Mouse (Mus musculus) natural killer cell, adult 2 months (primary cell): ENCODE results near the gene Xirp1.

Source experiments
- DNase-seq, 2 experiments: peaks; one replicate each; pipeline ENCODE4 v3.0.0; 2022; ENCODE audit warnings: low spot score in 2 of 2

Gene Xirp1

GRCm38 (mm10) chr9:119970763-119971656 lies 52.4 kb downstream of the Xirp1 start:
- no peak for DNase-seq

DNA sequence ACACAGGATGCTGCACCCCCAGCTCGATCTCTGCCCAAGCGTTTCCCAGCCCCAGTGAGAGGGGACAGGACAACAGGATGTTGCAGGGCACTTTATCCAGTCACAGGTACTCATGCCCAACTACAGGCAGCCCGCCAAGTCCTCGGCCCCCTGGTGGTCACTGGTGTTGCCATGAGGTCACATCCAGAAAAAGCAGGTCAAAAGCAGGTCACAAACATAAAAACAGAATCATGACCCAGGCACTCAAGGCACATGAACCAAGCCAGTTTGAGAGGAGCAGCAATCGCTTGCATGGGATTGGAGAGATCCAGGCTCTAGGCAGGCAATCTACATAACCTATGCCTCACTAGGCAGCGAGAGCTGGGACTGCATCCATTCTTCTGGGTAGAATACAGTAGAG lies 53.2 kb downstream of the Xirp1 start:
- peak; percentile 60 to 71 for DNase-seq

GRCm38 (mm10) chr9:119969811-119970210 lies 53.6 kb downstream of the Xirp1 start:
- no peak for DNase-seq

DNA sequence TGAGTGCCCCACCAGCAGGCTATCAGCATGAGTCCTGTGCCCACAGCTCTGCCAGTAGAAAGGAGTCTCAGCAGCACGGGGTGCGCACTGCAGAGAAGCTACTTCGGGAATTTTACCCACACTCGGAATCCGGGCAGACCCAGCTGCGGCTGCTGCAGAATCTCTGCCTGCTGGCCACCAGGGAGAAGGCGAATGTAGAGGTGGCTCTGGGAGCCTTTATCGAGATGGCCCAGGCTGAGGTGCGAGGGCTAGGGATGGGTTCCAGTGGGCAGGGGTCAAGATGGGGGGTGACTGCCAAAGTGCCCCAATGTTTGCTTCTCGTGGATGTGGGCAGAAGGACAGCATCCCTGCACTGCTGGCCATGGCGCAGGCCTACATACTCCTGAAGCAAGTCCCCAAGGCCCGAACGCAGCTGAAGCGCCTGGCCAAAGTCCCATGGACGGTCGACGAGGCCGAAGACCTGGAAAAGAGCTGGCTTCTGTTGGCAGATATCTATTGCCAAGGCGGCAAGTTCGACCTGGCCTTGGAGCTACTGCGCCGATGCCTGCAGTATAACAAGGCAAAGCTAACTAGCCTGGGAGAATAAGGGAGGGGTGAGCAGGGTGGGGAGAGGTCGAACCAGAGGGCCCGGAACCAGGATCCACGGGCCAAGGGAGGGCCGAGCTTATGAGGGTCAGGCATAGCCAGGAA lies 57.0 kb downstream of the Xirp1 start:
- no peak for DNase-seq

DNA sequence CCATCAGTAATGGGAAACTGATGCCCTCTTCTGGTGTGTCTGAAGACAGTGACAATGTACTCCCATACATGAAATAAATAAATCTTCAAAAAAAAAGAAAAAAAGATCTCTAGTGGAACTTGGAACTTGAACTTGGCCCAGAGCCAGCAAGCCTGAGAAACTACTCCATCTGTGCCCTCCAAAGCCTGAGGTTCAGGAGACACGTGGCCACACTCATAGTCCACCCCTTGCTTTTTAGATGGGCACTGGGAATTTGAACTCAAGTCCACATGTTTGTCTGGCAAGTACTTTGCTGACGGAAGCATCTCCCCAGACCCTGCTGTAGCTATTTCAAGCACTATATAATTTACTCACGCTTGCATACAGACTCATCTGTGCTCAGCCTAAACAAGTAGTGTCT lies 58.2 kb downstream of the Xirp1 start:
- no peak for DNase-seq

GRCm38 (mm10) chr9:119964206-119964605 lies 59.2 kb downstream of the Xirp1 start:
- DNase-seq, result no peak
